Mouse (Mus musculus) thymus, adult 2 months (tissue): Measurements from ENCODE around the gene Lyst.

Experiments used
- CTCF ChIP-seq: fragments of 200-500 bp; IDR thresholded peaks from 2 replicates; pipeline ENCODE4 v1.5.1; 2012; ENCODE audit warnings: mild to moderate bottlenecking, control low read depth, low read length, moderate library complexity, borderline replicate concordance; ENCODE audit not compliant: control insufficient read depth, poor library complexity, insufficient read depth; ENCODE audit errors: extremely low read depth
- POLR2A ChIP-seq: fragments of 200-500 bp; IDR thresholded peaks from 2 replicates; pipeline ENCODE4 v1.6.1; 2012; ENCODE audit warnings: mild to moderate bottlenecking, low read length, control low read depth, moderate library complexity; ENCODE audit not compliant: control insufficient read depth, poor library complexity, insufficient read depth; ENCODE audit errors: extremely low read depth

- no peak for TF ChIP-seq CTCF
- no peak for TF ChIP-seq POLR2A
Measured at GRCm38 (mm10) chr13:13723293-13723692, 133.1 kb downstream of the Lyst start.
